Mouse (Mus musculus) c-Kit-positive CD71-positive TER-119-positive erythroid progenitor cells, embryonic 14.5 days (primary cell): ENCODE data around the gene Htr5a.

Experiments used
- DNase-seq: peaks from one replicate; pipeline ENCODE4 v3.0.0-alpha.2; 2013; ENCODE audit warnings: low spot score

Htr5a gene

GRCm38 (mm10) chr5:27841701-27842295 lies at the start of gene Htr5a:
Htr5a (plus strand) TSS chr5:27842149.
- DNase-seq: no peak

GRCm38 (mm10) chr5:27792173-27792470 lies 49.8 kb upstream of the Htr5a start:
- no peak for DNase-seq

DNA sequence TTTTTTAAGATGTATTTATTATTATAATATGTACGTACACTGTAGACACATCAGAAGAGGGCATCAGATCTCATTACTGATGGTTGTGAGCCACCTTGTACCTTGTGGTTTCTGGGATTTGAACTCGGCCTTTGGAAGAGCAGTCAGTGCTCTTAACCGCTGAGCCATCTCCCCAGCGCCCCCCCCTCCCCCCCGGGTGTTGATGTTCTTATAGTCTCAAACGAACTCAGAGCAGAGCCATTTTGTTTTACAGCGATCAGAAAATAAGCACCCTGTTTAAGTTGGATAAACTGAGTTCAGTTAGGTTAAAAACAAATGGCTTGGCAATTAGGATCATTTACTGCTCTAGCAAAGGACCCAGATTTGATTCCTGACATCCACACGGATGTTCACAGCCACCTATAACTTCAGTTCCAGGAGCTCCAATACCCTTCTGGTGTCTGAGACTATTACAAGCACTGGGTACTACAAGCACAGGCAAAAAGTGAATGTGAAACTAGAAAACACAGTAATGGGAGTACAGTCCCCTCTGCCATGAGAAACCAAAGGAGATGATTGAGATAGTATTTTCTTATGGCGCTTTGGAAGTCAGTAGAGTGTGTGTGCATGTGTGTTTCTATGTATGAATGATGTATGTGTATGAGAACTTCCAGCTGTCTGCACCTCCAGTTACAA lies 49.3 kb upstream of the Htr5a start:
- DNase-seq: peak; percentile 26

GRCm38 (mm10) chr5:27793923-27794322 lies 48.0 kb upstream of the Htr5a start:
- peak; percentile 75 for DNase-seq

DNA sequence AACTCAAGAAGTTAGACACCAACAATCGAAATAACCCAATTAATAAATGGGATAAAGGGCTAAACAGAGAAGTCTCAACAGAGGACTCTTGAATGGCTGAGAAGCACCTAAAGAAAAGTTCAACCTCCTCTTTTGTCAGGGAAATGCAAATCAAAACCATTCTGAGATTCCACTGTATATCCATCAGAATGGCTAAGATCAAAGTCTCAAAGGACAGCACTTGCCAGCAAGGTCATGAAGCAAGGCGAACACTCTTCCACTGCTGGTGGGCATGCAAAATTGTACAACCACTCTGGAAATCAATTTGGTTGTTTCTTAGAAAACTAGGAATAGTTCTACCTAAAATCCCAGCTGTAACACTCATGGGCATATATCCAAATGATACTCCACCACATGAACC lies 27.7 kb upstream of the Htr5a start:
- no peak for DNase-seq

DNA sequence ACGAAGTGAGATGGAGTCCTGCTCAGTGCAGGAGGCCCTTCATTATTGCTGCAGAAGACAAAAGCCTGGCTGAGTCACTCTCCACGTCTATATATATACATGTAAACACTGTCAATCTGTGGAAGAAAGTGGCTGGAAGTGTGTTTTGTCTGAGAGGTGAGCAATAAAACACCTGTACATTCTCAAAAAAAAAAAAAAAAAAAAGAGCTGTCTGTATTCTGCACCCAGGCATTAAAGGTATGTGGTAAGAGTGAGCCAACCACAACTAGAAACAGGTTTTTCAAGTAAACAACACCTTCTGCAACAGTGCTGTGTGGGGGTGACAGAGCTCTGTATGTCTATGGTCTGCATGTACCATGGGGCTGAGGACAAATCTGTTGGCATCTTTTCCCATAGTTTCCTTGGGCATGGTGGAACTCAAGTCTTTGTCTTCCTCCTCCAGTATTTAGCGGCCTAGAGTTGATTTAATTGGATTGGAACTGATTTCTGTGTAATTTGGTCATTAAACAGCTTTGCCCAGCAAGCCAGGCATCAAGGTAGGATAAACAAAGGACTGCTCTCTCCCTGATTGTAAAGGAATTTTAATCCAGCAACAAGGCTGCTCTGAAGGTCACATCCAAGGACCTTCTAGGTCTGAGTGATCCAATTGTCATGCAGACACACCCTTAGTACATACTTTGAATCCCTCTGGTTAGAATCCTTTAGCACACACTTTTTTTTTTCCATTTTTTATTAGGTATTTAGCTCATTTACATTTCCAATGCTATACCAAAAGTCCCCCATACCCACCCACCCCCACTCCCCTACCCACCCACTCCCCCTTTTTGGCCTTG lies 22.9 kb upstream of the Htr5a start:
- no peak for DNase-seq

DNA sequence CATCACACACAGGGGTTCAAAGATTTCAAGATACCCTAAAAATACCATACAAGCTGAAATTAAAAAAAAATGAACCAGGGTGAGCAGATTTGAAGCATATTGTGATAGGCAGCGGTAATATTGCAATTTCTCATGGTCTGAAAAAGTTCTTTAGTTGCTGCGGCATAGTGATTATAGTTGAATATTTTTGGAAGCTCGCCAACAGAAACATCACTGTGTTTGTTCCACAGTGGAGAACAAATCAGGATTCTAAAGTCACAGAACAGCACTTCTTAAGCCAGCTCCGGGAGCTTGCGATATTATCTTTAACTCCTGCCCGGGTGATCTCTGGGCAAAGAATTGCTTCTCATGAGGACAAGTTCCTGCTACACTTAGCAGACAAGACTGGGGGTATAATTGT lies 20.8 kb upstream of the Htr5a start:
- no peak for DNase-seq

DNA sequence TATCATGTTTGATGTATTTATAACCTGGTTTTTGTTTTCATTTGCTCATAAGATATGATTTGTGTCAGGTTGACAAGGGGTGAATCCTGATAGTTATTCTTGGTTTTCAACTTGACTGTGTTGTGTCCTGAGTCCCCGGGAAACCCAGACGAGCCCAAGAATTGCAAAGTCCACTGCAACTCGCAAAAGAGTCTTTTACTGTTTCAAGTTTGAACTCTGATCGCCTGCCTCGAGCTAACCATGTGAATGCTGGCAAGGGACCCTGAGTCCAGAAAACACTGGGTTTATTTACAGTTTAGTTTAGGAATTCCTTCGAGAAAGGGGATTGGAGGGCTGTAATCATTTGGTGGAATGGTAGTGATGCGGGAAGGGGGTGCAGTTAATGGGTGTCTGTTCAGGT lies 14.0 kb upstream of the Htr5a start:
- no peak for DNase-seq

DNA sequence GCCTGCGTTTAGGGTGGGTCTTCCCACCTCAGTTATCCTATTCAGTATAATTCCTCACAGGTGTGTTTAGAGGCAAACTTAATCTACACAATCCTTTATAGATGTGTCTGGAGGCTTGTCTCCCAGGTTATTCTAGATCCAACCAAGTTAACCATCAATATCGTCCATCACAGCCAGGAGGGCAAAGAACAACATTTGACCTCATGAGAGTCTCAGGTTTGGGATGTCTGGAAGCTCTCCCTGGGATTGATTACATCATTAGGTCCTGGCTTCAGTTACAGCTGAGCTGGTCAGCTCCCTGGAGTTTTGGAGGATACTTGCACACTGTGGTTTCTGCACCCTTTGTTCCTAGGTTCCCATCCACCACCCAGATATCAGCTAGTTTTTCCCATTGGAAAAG lies 6.9 kb upstream of the Htr5a start:
- DNase-seq: no peak

DNA sequence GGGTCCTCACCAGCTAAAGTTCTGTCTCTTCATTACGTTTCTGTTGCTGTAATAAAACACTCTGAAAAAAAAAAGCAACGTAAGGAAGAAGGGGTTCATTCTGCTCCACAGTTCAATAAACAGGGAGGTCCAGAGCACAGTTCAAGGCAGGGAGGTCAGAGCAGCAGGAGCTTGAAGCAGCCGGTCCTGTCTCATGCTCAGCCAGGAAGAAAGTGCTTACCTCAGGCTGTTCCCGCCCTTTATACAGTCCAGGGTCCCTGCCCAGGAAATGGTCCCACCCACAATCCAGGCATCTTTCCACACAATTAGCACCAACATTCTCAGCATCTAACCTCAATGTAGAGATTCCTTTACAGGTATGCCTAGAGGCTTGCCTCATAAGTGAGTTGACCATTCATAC lies 3.9 kb upstream of the Htr5a start:
- no peak for DNase-seq

DNA sequence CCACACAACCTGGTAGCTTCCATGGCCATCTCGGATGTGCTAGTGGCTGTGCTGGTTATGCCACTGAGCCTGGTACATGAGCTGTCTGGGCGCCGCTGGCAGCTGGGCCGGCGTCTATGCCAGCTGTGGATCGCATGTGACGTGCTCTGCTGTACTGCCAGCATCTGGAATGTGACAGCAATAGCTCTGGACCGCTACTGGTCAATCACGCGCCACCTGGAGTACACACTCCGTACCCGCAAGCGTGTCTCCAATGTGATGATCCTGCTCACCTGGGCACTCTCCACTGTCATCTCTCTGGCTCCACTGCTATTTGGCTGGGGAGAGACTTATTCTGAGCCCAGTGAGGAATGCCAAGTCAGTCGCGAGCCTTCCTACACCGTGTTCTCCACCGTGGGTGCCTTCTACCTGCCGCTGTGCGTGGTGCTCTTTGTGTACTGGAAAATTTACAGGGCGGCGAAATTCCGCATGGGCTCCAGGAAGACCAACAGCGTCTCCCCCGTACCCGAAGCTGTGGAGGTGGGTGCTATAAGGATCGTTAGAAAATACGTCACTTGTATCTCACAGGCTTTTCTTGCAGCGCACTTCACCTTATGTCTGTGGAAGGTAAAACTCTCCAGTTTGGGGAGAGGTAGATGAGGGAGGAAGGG lies 847 bp downstream of the Htr5a start:
- no peak for DNase-seq

DNA sequence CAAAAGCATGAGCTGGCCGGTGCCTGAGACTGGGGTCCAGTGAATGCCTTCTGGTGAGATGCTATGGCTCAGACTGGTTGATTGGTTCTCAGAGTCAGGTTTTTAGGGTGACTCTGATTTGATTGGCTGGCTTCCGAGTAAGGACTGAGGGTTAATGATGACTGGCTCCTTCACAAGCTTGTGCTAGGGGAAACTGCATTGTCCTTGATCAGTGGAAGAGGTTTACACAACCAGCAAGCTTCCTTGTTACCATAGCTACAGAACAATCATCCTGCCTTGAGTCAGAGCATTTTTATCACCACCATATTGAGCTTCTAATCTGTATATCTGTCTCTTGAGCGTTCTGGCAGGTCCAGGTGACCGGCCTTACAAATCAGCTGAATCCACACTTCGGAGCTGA lies 5.0 kb downstream of the Htr5a start:
- DNase-seq: no peak

DNA sequence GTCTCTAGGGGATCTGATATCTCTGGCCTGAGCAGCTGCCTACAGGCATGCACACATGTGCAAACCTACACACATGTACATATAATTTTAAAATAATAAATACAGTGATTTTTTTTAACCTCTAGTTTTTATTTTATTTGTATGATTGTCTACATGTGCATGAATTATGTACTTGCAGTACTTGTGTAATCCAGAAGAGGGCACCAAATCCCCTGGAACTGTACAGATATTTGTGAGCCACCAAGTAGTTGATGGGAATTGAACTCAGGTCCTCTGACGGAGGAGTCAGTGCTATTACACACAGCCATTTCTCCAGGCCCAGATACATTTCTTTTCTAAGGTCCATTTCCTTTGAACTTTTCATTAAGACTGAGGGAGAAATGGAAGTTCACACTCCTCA lies 12.3 kb downstream of the Htr5a start:
- DNase-seq: peak; percentile 29

DNA sequence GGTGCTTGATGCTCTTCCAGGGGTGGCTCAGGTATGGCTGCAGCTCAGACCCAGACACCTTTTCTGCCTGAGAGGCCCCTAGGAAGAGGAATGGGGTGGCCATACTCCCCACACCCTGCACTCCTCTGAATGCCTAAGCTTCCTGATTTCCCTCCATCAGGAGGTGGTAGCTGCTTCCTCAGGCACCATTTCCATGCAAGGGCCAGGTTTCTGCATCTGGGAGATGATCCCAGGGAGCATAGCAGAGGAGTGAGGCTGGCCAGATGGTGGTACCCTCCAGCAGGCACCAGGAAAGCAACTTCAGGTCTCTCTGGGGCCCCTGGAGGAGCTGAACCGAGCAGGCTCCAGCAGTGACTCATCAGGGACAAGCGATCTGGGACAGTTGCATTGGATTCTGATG lies 13.8 kb downstream of the Htr5a start:
- DNase-seq: no peak

DNA sequence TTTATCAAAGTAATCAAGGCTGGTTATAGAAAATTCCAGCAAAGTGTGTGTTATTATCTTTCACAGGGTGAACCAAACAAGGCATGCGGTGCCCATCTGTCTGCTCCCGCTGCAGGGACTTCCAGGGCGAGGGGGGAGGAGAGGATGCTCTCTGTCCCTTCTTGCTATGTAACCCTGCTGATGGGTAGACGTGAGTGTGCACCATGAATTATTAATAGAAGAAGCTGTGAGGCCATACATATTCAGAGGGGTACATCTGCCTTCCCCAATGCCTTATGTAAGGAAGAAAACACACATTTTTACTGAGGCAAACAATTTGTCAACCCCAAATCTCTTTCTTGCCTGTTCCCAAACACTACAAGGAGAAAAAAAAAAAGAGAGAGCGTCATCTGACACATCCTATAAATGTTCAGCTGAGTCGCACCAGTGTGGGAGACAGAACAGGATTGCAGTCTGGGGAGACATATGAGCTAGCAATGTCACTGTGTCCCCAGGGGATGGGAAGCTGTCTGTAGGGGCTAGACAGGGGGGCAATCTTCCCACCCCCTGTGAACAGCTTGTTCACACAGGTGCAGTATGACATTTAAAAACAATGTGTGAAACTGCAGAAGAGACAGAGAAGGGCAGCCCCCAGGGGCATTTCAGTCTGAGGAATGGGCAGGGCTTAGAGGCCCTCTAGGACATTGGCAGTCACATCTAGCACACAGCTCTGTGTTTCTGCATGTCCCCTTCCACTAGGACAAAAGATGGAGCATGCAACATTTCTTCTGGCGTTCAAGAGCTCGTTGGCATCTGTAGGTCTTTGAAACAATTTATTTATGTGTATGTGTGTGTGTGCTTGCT lies 31.5 kb downstream of the Htr5a start:
- DNase-seq: no peak

DNA sequence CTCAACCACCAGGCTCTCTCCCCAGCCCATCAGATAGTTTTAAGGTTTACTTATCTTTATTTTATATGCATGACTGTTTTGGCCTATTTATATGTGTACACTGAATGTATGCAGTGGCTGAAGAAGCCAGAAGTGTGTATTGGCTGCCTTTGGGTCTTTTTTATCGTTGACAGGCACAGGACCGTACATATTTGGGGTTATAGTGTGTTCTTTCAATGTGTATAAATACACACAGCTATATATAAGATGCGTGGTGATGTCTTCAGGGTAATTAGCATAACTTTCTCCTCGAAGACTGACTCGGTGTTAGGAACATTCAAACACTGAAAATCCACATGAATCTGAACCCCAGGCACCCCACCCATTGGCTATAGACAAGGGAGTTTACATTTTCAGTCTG lies 32.3 kb downstream of the Htr5a start:
- no peak for DNase-seq

DNA sequence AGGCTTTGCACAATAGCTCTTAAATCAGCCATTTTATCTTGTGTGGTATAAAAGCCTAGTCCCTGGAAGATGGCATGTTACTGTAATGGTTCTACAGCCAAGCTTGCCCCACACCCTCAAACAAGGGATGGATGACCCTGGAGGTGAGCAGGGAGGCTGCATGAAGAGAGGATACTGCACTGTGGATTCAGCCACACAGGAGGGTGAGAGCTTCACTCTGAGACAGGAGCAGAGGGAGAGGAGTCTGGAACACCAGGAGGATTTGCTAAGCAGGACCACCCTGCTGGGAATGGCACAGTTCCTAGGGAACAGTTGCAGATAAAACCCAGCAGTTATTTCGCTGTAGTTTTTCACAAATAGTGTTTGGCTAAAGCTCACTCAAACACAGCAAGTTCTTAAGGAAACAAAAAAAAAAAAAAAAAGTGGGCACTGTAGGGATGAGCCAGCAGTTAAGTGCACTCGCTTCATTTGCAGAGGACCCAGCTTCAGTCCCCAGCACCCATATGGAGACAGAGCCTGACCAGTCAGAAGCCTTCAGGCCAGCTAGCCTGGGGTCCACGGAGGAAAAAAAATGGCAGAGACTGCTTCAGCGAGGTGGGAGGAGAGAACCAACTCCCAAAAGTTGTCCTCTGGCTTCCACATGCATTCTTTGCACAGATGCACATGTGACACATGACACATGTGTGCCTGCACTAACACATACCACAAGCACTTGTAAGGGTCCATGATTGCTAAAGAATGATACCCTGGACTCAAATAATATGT lies 33.6 kb downstream of the Htr5a start:
- DNase-seq: no peak

- DNase-seq: no peak
Measured at GRCm38 (mm10) chr5:27878356-27878755, 36.4 kb downstream of the Htr5a start.

DNA sequence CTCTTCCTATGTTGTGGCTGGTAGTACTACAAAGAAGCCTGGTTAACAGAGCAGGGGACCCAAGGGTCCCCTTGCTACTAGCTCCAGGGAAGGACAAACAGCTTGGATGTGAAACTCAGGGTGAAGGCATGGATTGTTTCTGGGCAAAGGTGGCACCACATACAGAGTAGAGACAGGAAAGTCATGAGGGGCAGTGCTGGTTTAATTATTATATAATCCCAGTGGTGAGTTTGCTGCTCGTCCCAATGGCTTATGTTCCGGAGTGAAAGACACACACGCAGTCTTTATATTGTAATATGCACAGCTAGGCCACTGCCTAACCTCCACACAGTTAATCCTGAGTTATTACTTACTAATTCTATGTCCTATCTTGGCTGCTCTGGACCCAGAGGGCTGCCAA lies 37.8 kb downstream of the Htr5a start:
- no peak for DNase-seq

DNA sequence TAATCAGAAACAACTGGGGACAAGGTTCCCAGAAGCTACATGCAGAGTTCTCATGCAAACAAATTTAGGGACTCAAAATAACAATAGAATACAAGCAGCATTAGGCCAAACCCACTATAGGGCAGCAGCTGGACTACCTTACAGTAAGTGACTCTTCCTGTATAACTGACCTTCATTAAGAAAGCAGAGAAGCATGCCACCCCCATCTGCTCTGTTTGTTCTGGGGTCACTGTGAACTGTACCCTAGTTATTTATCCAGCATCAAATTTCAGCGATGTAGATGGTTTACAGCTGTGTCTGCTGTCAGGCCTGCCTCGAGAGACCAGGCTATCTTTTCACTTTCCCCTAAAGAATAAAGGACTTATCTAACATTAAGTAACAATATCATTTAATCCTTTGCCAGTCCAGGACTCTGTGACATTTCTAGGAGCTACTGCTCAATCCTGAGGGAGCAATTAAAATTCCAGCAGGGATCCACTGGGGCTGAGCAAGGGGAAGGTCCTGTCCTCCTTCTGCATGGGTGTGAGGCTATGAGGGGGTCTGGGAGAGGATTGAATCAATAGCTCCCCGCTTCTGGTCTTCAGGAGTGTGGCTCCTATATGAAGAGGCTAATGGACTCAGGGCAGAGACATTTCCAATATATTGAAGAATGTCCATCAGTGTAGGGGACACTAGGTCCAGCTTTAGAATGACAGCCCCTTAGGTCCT lies 38.5 kb downstream of the Htr5a start:
- no peak for DNase-seq

DNA sequence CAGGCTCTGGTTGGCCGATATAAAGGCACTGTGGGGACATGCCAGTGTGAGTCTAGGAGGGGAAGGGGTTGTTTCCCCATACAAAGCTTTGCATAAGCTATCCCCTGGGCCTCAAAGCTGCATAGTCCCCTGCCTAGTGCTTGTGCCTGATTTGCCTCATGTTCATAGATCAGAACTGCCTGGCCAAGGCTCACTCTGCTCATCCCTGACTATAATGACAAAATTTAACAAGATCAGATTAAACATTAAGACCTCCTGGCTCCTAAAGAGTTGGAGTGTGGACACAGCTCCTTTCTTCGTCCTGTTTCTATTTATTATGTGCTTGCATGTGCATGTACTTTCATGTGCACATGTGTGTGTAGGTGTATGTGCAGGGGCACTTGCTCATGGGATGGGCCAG lies 39.3 kb downstream of the Htr5a start:
- no peak for DNase-seq
